Mouse (Mus musculus): Measurements from ENCODE around the gene H2-M10.4.
"Not testable (repeated sequence)": the region's sequence is repeated elsewhere in the genome, so short reads cannot be mapped to it uniquely, and the experiment has no call there.

GRCm38 (mm10) chr17:36488181-36488580 lies 26.0 kb upstream of the H2-M10.4 start:
- not testable (repeated sequence) for TF ChIP-seq CTCF (IDR thresholded peaks at IDR 0.05; ENCODE audit: low read depth); EP300 (optimal IDR thresholded peaks at IDR 0.05)

Measured in stomach, postnatal 0 days (tissue).